8 mouse cellular contexts compared by ENCODE assay signal in genomic region chr16:56064334-56064990, GRCm38 (mm10). TPM values are rescaled to one million over a fixed set of nuclear protein-coding genes. Genes with fewer than 3 reads are reported as not detected.
DNase-seq lines count a peak whose midpoint lies in the region; ATAC-seq and TF ChIP-seq lines count a peak whose summit lies in the region.

No protein-coding gene starts in this region.

- DNase-seq in Patski (ENCODE audit: low read depth, low spot score) = no peak
- peak; percentile 49 for DNase-seq in cerebellum, adult 8-10 months
- DNase-seq in hindbrain, embryonic 11.5 days (ENCODE audit: low spot score) = peak; percentile 81
- DNase-seq in layer of hippocampus, adult 9-11 months = peak; percentile 82
- peak; percentile 94 for DNase-seq in lung, postnatal 0 days (ENCODE audit: low spot score)
- peak; percentile 89 for DNase-seq in retina, embryonic 14.5 days (ENCODE audit: low spot score)
- DNase-seq in urinary bladder, postnatal 25 days (ENCODE audit: low spot score) = peak; percentile 13

- CTCF ChIA-PET in Patski (lab: Charles Lee) = interaction anchor here (0.5 to 2.8 kb wide), 18 partner anchors 9 to 217 kb away, joined by 3 to 15 read pairs (median 4); no protein-coding TSS in a partner anchor

- WGBS in hindbrain, embryonic 11.5 days = 10% methylated on average over 20 of the region's 20 CpGs
- 5% methylated on average over 20 of the region's 20 CpGs for WGBS in lung, postnatal 0 days

- no peaks in the 10 kb centered on the region for H3K4me1 ChIP-seq in hindbrain, embryonic 11.5 days (replicated peaks; ENCODE audit: control insufficient read depth, insufficient read depth, low read length)
- H3K4me1 ChIP-seq in lung, postnatal 0 days (ENCODE audit: insufficient read depth, low read depth, low read length) = no peaks in the 10 kb centered on the region

- H3K9ac ChIP-seq in hindbrain, embryonic 11.5 days (ENCODE audit: low read depth, low read length) = peak overlapping the region; percentile 54; the same call in 1 of the 2 replicates
- H3K9ac ChIP-seq in lung, postnatal 0 days (replicated peaks; ENCODE audit: low read depth) = no peak overlapping the region

- H3K36me3 ChIP-seq in hindbrain, embryonic 11.5 days (ENCODE audit: control insufficient read depth, insufficient read depth, low read length) = no peaks in the 10 kb centered on the region
- no peaks in the 10 kb centered on the region for H3K36me3 ChIP-seq in lung, postnatal 0 days (ENCODE audit: insufficient read depth, low read length)

- no peaks in the 10 kb centered on the region for H3K9me3 ChIP-seq in hindbrain, embryonic 11.5 days (ENCODE audit: control insufficient read depth, low read length)
- H3K9me3 ChIP-seq in lung, postnatal 0 days (ENCODE audit: low read length) = no peaks in the 10 kb centered on the region

- peaks cover 6% of the 10 kb centered on the region for H3K27me3 ChIP-seq in Patski
- H3K27me3 ChIP-seq in hindbrain, embryonic 11.5 days (ENCODE audit: control insufficient read depth, insufficient read depth, low read length) = no peaks in the 10 kb centered on the region
- no peaks in the 10 kb centered on the region for H3K27me3 ChIP-seq in lung, postnatal 0 days (replicated peaks; ENCODE audit: insufficient read depth, low read length)

- TF ChIP-seq CTCF in Patski (IDR thresholded peaks at IDR 0.05) = peak; percentile 74
- TF ChIP-seq CTCF in lung, postnatal 0 days (IDR thresholded peaks at IDR 0.05) = peak; percentile 85

- H3K27ac ChIP-seq in hindbrain, embryonic 11.5 days (ENCODE audit: low read depth, low read length) = no peak overlapping the region
- no peak overlapping the region for H3K27ac ChIP-seq in lung, postnatal 0 days (ENCODE audit: low read length)

- POLR2A ChIA-PET in Patski (lab: Charles Lee) = interaction anchor here (0.6 kb wide), 1 partner anchor 99 kb away, joined by 3 read pairs; the partner anchor contains the start of gene Rpl24

- peak overlapping the region; percentile 39 for H3K4me2 ChIP-seq in hindbrain, embryonic 11.5 days (replicated peaks; ENCODE audit: low read depth, low read length)
- peak overlapping the region; percentile 56 for H3K4me2 ChIP-seq in lung, postnatal 0 days (replicated peaks; ENCODE audit: low read depth, low read length)

- in situ Hi-C loops in Patski (cut with MboI; ENCODE audit: low pct_unique_long_range_greater_than_20kb) = loop anchor here (10.0 kb wide), 2 partner anchors 90 to 120 kb away; partner anchors contain the start of gene Zbtb11

- peak overlapping the region; percentile 32 for H3K4me3 ChIP-seq in hindbrain, embryonic 11.5 days (ENCODE audit: low read depth, low read length)
- peak overlapping the region; percentile 41 for H3K4me3 ChIP-seq in lung, postnatal 0 days (ENCODE audit: low read depth, low read length)

- ATAC-seq in Patski = peak; percentile 89
- peak; percentile 97 for ATAC-seq in frontal cortex, adult (ENCODE audit: low TSS enrichment)
- ATAC-seq in hindbrain, embryonic 11.5 days (ENCODE audit: low FRiP score) = peak; percentile 95
- ATAC-seq in lung, postnatal 0 days = peak; percentile 95

- TF ChIP-seq EP300 in lung, postnatal 0 days (IDR thresholded peaks at IDR 0.05) = no peak

RNA-seq across cellular contexts. Expression of gene Senp7, which starts 16.3 kb away (rescaled TPM):
- polyA plus RNA-seq in Patski (2021) = 22.8 TPM
- polyA plus RNA-seq in hindbrain, embryonic 11.5 days (2014; fragmentation: Nextera tagmentation; extraction: Ambion mirVana) = 41.3 and 61.2 TPM in 2 replicates
- 19.9 and 21.2 TPM in 2 replicates for polyA plus RNA-seq in lung, postnatal 0 days (2015; fragmentation: Nextera tagmentation; extraction: Ambion mirVana)

RNA-seq across cellular contexts. Expression of gene Trmt10c, which starts 26.8 kb away (rescaled TPM):
- 17.9 TPM for polyA plus RNA-seq in Patski (2021)
- polyA plus RNA-seq in hindbrain, embryonic 11.5 days (2014; fragmentation: Nextera tagmentation; extraction: Ambion mirVana) = 29.4 and 30.3 TPM in 2 replicates
- polyA plus RNA-seq in lung, postnatal 0 days (2015; fragmentation: Nextera tagmentation; extraction: Ambion mirVana) = 13.0 and 16.0 TPM in 2 replicates

RNA-seq across cellular contexts. Expression of gene Pcnp, which starts 34.9 kb away (rescaled TPM):
- polyA plus RNA-seq in Patski (2021) = 96.6 TPM
- polyA plus RNA-seq in hindbrain, embryonic 11.5 days (2014; fragmentation: Nextera tagmentation; extraction: Ambion mirVana) = 325 and 347 TPM in 2 replicates
- 166 and 175 TPM in 2 replicates for polyA plus RNA-seq in lung, postnatal 0 days (2015; fragmentation: Nextera tagmentation; extraction: Ambion mirVana)
